Mouse (Mus musculus) limb, embryonic 15.5 days (tissue): ENCODE data around the gene Ppp4r4. TPM values are rescaled to one million over a fixed set of nuclear protein-coding genes. Genes with fewer than 3 reads are reported as not detected.
"Not testable (repeated sequence)": the region's sequence is repeated elsewhere in the genome, so short reads cannot be mapped to it uniquely, and the experiment has no call there.

ENCODE experiments used
- ATAC-seq: fragments of 200-750 bp; cut with Nextera tagmentation; 2 replicates; pipeline ENCODE4 v1.8.0; 2017; ENCODE audit warnings: low read depth, moderate TSS enrichment; ENCODE audit not compliant: insufficient number of reproducible peaks, low FRiP score, low TSS enrichment
- H3K27ac ChIP-seq: fragments of 300-500 bp; sonication (generic); 2 replicates; pipeline ENCODE4 v1.5.1; 2015; ENCODE audit warnings: moderate library complexity, mild to moderate bottlenecking, inconsistent platforms
- H3K27me3 ChIP-seq: fragments of 300-500 bp; sonication (generic); 2 replicates; pipeline ENCODE4 v1.6.1; 2015; ENCODE audit warnings: inconsistent platforms
- H3K36me3 ChIP-seq: fragments of 300-500 bp; sonication (generic); 2 replicates; pipeline ENCODE4 v1.6.1; 2015; ENCODE audit warnings: inconsistent platforms
- H3K4me1 ChIP-seq: fragments of 300-500 bp; sonication (generic); 2 replicates; pipeline ENCODE4 v1.6.1; 2015; ENCODE audit warnings: inconsistent platforms
- H3K4me2 ChIP-seq: fragments of 300-500 bp; sonication (generic); 2 replicates; pipeline ENCODE4 v1.6.1; 2015; ENCODE audit warnings: mild to moderate bottlenecking, inconsistent platforms
- H3K4me3 ChIP-seq: fragments of 300-500 bp; sonication (generic); 2 replicates; pipeline ENCODE4 v1.5.1; 2015; ENCODE audit warnings: mild to moderate bottlenecking, inconsistent platforms
- H3K9ac ChIP-seq: fragments of 300-500 bp; sonication (generic); 2 replicates; pipeline ENCODE4 v1.6.1; 2015; ENCODE audit warnings: inconsistent platforms
- H3K9me3 ChIP-seq: fragments of 300-500 bp; sonication (generic); 2 replicates; pipeline ENCODE4 v1.6.1; 2016; ENCODE audit warnings: inconsistent platforms
- WGBS: fragments of 180-500 bp; shearing (Covaris S2); methylation state at CpG from one replicate; pipeline ENCODE4 v1.1.7; 2015; 5-methylcytosine and 5-hydroxymethylcytosine counted together
- polyA plus RNA-seq: library from polyadenylated mRNA; unstranded; fragments of >200 nt; fragmentation: Nextera tagmentation; extraction: Ambion mirVana; gene quantifications from 2 replicates; pipeline ENCODE4 v1.2.1, GENCODE M21; 2015

Gene Ppp4r4
- 0.36 and 0.67 TPM in 2 replicates for polyA plus RNA-seq

GRCm38 (mm10) chr12:103532020-103532648 is at the start of gene Ppp4r4:
Gene Ppp4r4, plus strand, starts transcription at chr12:103532283.
- Histone ChIP-seq H3K36me3 (no peaks in the 10 kb centered on the region), H3K4me2 (peak within 1 kb of the TSS; percentile 99), H3K4me3 (peak within 1 kb of the TSS; percentile 69), H3K9me3 (no peaks in the 10 kb centered on the region), H3K27me3 (peaks cover 15% of the 10 kb centered on the region), H3K9ac (peak within 1 kb of the TSS; percentile 58), H3K4me1 (peaks cover 13% of the 10 kb centered on the region), H3K27ac (no peak within 1 kb of the TSS)
- ATAC-seq = peak; percentile 96
- under 1% methylated on average over 66 of the region's 74 CpGs for WGBS

- Histone ChIP-seq H3K27ac (no peak overlapping the region), H3K9me3 (no peaks in the 10 kb centered on the region), H3K36me3 (no peaks in the 10 kb centered on the region), H3K4me2 (no peak overlapping the region), H3K4me1 (no peaks in the 10 kb centered on the region), H3K9ac (no peak overlapping the region), H3K27me3 (no peaks in the 10 kb centered on the region), H3K4me3 (no peak overlapping the region)
- ATAC-seq = no peak
- WGBS = 74% methylated on average over 2 of the region's 2 CpGs
These were observed 49.3 kb upstream of the Ppp4r4 start for GRCm38 (mm10) chr12:103482781-103483180.

GRCm38 (mm10) chr12:103484200-103484972 is 47.7 kb upstream of the Ppp4r4 start:
- not testable (repeated sequence) for H3K4me3 ChIP-seq, H3K36me3 ChIP-seq, H3K9ac ChIP-seq, H3K27me3 ChIP-seq, H3K4me2 ChIP-seq, H3K9me3 ChIP-seq, H3K27ac ChIP-seq, H3K4me1 ChIP-seq, ATAC-seq
- WGBS = 59% methylated on average over 9 of the region's 9 CpGs

GRCm38 (mm10) chr12:103486726-103487125 is 45.4 kb upstream of the Ppp4r4 start:
- H3K4me2 ChIP-seq = no peak overlapping the region
- H3K27me3 ChIP-seq = no peaks in the 10 kb centered on the region
- 81% methylated on average over 1 of the region's 1 CpGs for WGBS
- H3K9me3 ChIP-seq = no peaks in the 10 kb centered on the region
- no peaks in the 10 kb centered on the region for H3K36me3 ChIP-seq
- no peak overlapping the region for H3K9ac ChIP-seq
- H3K4me1 ChIP-seq = no peaks in the 10 kb centered on the region
- no peak overlapping the region for H3K27ac ChIP-seq
- no peak overlapping the region for H3K4me3 ChIP-seq
- no peak for ATAC-seq

GRCm38 (mm10) chr12:103487276-103487675 is 44.8 kb upstream of the Ppp4r4 start:
- Histone ChIP-seq H3K4me1 (no peaks in the 10 kb centered on the region), H3K9ac (no peak overlapping the region), H3K36me3 (no peaks in the 10 kb centered on the region), H3K27ac (no peak overlapping the region), H3K4me3 (no peak overlapping the region), H3K27me3 (no peaks in the 10 kb centered on the region), H3K9me3 (no peaks in the 10 kb centered on the region), H3K4me2 (no peak overlapping the region)
- no peak for ATAC-seq
- 62% methylated on average over 4 of the region's 4 CpGs for WGBS

- no peak overlapping the region for H3K4me3 ChIP-seq
- ATAC-seq = no peak
- 56% methylated on average over 2 of the region's 2 CpGs for WGBS
These were observed 44.3 kb upstream of the Ppp4r4 start for GRCm38 (mm10) chr12:103487750-103488149.

GRCm38 (mm10) chr12:103491091-103491730 is 40.9 kb upstream of the Ppp4r4 start:
- ATAC-seq = no peak
- no peaks in the 10 kb centered on the region for H3K4me1 ChIP-seq
- no peak overlapping the region for H3K4me3 ChIP-seq
- H3K4me2 ChIP-seq = no peak overlapping the region
- H3K27me3 ChIP-seq = no peaks in the 10 kb centered on the region
- WGBS = 56% methylated on average over 3 of the region's 3 CpGs
- no peak overlapping the region for H3K27ac ChIP-seq
- H3K9ac ChIP-seq = no peak overlapping the region
- no peaks in the 10 kb centered on the region for H3K36me3 ChIP-seq
- H3K9me3 ChIP-seq = no peaks in the 10 kb centered on the region

More at GRCm38 (mm10) chr12:103487750-103488149, 44.3 kb upstream of the Ppp4r4 start:
- Histone ChIP-seq H3K36me3 (no peaks in the 10 kb centered on the region), H3K4me1 (no peaks in the 10 kb centered on the region), H3K27me3 (no peaks in the 10 kb centered on the region), H3K4me2 (no peak overlapping the region), H3K27ac (no peak overlapping the region), H3K9me3 (no peaks in the 10 kb centered on the region), H3K9ac (no peak overlapping the region)

GRCm38 (mm10) chr12:103492767-103493166 is 39.3 kb upstream of the Ppp4r4 start:
- ATAC-seq = no peak
- Histone ChIP-seq H3K27ac (no peak overlapping the region), H3K9ac (no peak overlapping the region), H3K4me2 (no peak overlapping the region), H3K9me3 (no peaks in the 10 kb centered on the region), H3K27me3 (no peaks in the 10 kb centered on the region), H3K4me3 (no peak overlapping the region), H3K4me1 (no peaks in the 10 kb centered on the region), H3K36me3 (no peaks in the 10 kb centered on the region)
- 33% methylated on average over 5 of the region's 5 CpGs for WGBS

- no peaks in the 10 kb centered on the region for H3K36me3 ChIP-seq
- no peak for ATAC-seq
- H3K9ac ChIP-seq = no peak overlapping the region
- no peaks in the 10 kb centered on the region for H3K27me3 ChIP-seq
- 19% methylated on average over 6 of the region's 6 CpGs for WGBS
- no peak overlapping the region for H3K4me3 ChIP-seq
- H3K4me2 ChIP-seq = no peak overlapping the region
- no peak overlapping the region for H3K27ac ChIP-seq
- no peaks in the 10 kb centered on the region for H3K4me1 ChIP-seq
- H3K9me3 ChIP-seq = no peaks in the 10 kb centered on the region
These were observed 37.6 kb upstream of the Ppp4r4 start for GRCm38 (mm10) chr12:103494486-103494885.

GRCm38 (mm10) chr12:103498768-103499167 is 33.3 kb upstream of the Ppp4r4 start:
- 76% methylated on average over 5 of the region's 5 CpGs for WGBS
- Histone ChIP-seq H3K9ac (no peak overlapping the region), H3K4me3 (no peak overlapping the region), H3K4me1 (no peaks in the 10 kb centered on the region), H3K36me3 (no peaks in the 10 kb centered on the region), H3K9me3 (no peaks in the 10 kb centered on the region), H3K27me3 (no peaks in the 10 kb centered on the region), H3K27ac (no peak overlapping the region), H3K4me2 (no peak overlapping the region)
- no peak for ATAC-seq

GRCm38 (mm10) chr12:103499261-103499660 is 32.8 kb upstream of the Ppp4r4 start:
- H3K27ac ChIP-seq = no peak overlapping the region
- no peak for ATAC-seq
- WGBS = 79% methylated on average over 2 of the region's 2 CpGs
- no peak overlapping the region for H3K4me2 ChIP-seq
- no peak overlapping the region for H3K9ac ChIP-seq
- H3K27me3 ChIP-seq = no peaks in the 10 kb centered on the region
- no peaks in the 10 kb centered on the region for H3K9me3 ChIP-seq
- H3K4me1 ChIP-seq = no peaks in the 10 kb centered on the region
- H3K36me3 ChIP-seq = no peaks in the 10 kb centered on the region
- no peak overlapping the region for H3K4me3 ChIP-seq

GRCm38 (mm10) chr12:103503300-103503699 is 28.8 kb upstream of the Ppp4r4 start:
- H3K36me3 ChIP-seq = no peaks in the 10 kb centered on the region
- no peak overlapping the region for H3K4me3 ChIP-seq
- no peak for ATAC-seq
- no peaks in the 10 kb centered on the region for H3K4me1 ChIP-seq
- no peak overlapping the region for H3K4me2 ChIP-seq
- no peak overlapping the region for H3K9ac ChIP-seq
- WGBS = 77% methylated on average over 3 of the region's 3 CpGs
- no peaks in the 10 kb centered on the region for H3K9me3 ChIP-seq
- no peaks in the 10 kb centered on the region for H3K27me3 ChIP-seq
- no peak overlapping the region for H3K27ac ChIP-seq
